Mouse (Mus musculus) fat pad, adult 2 months (tissue): ENCODE results near the gene Bcat2.

Experiments
- DNase-seq: peaks from one replicate; pipeline ENCODE4 v3.0.0-alpha.2; 2011; ENCODE audit warnings: low read depth, low spot score; ENCODE audit errors: extremely low read depth

Bcat2 gene

GRCm38 (mm10) chr7:45549641-45550436 lies 20.1 kb upstream of the Bcat2 start:
- no peak for DNase-seq

GRCm38 (mm10) chr7:45550821-45551511 lies 19.0 kb upstream of the Bcat2 start:
- DNase-seq = no peak

GRCm38 (mm10) chr7:45551512-45551883 lies 18.5 kb upstream of the Bcat2 start:
- DNase-seq = no peak

DNA sequence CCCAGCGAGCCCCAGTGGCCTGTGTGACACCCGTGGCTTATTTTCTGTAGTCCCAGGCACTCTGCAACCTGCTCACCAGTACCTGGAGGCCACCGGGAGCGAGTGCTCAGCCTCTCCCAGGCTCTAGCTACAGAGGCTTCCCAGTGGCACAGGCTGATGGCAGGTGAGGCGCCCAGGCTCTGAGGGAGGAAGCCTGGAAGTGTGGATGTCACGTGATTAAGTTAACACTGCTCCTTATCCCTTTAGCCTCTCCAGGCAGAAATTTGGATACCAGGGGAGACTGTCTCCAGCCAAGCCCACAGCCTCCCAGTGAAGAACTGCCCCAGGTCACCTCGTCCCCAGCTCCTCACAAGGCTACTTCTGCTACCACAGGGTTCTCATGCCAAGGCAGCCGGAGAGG lies 16.4 kb upstream of the Bcat2 start:
- DNase-seq = no peak

GRCm38 (mm10) chr7:45553990-45554389 lies 16.0 kb upstream of the Bcat2 start:
- no peak for DNase-seq

DNA sequence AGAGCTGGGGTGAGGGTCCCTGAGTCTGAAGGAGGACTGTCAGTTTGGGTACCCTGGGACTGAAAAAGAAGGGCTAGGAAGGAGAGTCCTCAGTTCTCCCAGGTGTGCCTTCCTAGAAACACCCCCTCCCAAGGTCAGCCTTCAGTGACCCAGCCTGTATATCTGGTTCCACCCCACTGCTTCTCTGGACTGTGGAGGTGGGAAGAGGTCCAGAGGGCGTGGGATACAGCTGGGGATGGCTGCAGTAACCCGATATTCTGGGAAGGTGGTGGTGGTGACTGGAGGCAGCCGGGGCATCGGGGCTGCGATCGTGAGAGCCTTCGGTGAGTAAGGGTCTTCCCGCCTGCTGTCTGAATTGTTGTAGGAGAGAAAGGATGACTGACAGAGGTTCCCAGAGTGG lies 15.2 kb upstream of the Bcat2 start, which contains the start of gene Hsd17b14:
TSS of gene Hsd17b14 (plus strand) at position 150 of the 400 bp plus-strand sequence.
- DNase-seq = no peak

DNA sequence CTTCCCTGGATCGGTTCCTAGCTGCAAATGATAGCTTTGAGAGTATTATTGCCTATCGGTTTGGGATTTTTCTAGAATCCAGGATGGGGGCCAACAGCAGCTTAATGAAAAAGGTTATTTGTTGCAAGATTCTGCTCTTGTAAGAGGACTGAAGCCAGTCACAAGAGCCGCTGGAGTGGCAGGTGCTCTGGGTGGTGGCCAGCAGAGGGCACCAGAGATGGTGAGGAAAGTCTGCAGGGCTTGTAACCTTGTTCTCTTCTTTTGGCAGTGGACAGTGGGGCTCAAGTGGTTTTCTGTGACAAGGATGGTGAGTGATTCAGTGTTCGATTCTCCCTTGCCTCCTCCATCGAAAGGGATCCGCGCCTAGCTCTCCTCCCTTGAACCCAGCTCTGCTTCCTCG lies 14.2 kb upstream of the Bcat2 start:
- no peak for DNase-seq

DNA sequence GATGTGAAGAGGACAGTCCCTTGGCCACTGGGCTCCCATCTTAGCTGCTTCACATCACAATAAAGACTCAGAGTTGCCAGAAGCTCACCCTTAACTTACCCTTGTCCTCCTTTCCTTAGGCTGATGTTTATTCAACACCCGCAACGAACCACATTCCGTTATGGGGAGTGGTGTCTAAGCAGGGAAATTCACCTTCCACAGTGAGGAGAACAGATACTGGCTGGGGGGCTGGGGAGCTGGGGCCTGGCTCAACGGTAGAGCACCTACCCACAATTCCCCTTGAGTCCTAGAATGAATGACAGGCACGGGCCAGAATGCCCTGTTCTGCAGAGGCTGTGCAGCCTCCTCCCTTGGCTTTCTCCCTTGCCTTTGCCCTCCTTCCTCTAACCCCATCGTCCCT lies 11.0 kb upstream of the Bcat2 start:
- no peak for DNase-seq

DNA sequence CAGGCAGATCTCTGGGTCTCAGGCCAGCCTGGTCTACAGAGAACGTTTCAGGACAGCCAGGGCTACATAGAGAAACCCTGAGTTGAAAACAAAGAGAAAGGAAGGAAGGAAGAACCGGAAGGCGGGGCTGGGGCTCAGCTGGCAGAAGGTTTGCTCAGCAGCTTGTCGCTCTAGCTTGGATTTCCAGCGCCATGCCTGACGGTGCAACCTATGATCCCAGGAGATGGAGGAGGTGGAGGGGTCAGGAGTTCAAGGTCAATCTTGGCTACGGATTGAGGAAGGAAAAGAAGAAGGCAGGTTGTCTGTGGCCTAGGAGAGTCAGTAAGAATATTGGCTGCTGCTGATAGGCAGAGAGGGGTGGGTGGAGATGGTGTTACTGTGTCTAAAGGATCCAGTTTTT lies 9.7 kb upstream of the Bcat2 start:
- DNase-seq = no peak

DNA sequence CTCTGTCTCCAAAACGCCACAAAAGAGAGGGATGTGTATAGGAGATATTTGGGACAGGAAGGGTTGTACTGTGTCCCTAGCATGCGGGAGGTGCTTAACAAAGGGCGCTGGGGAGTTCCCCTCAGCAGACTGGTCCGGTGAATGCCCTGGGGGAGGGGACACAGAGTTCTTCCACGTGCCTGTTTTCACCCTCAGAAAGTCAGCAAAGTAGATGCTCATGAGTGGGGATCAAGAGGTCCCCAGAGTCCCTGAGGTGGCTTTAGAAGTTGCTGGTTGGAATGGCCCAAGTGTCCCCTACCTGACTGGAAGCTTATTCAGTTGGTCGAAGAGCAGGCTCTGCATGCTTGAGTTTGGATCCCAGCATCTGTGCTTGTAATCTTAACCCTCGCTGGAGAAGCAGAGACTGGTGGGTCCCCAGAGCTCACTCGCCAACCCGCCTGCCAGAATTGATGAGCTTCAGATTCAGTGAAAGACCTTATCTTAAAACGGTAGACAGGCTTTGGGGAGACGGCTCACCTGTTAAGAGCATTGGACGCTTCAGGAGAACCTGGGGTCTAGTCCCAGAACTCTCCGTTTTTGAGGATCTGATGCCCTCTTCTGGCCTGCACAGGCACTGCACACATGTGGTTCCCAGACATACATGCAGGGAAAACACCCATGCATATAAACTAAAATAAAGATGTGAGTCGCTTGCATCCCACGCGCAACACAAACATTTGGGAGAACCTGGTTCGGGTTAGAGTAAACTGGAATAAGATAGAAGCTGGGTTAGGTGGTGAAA lies 8.9 kb upstream of the Bcat2 start:
- no peak for DNase-seq

DNA sequence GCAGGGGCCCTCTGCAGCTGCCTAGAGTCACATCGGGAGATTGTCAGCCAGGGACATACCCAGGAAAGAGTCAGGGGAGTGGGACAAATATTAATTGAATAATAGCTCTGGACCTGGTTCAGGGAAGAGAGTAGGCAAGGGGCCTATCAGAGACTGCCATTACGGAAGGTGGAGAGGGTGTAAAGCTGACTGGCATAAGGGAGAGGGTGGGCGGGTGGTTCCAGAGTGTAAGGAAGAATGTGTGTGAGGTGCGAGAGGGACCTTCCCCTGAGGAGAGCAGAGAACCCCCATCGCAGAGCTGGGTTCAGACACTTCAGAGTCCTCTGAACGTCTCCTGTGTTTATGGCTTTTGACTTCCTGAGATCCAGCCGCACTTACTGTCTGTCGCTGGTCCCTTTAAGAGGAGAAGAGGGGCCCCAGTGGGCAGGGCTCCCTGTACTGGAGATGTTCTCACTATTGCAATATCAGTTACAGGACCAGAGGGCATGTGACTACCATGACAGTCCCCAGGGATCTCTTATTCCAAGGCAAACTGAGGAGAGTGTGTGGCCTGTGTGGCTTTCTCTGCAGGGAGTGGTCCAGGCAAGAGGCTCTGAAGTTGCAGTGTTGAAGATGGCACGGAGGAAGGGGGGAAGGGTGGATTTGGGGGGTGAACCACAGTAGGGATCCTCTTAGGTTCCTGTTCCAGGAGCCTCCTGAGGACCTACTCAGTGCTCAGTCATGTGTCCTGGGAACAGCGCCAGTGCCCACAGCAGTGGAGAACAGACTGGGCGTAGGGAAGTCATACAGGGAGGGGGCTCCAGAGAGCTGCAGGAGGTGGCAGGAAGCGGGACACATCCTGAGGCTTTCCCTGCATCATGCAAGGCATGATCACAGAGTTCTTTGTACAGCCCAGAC lies 8.1 kb upstream of the Bcat2 start:
- no peak for DNase-seq

GRCm38 (mm10) chr7:45564811-45565210 lies 5.1 kb upstream of the Bcat2 start:
- no peak for DNase-seq

DNA sequence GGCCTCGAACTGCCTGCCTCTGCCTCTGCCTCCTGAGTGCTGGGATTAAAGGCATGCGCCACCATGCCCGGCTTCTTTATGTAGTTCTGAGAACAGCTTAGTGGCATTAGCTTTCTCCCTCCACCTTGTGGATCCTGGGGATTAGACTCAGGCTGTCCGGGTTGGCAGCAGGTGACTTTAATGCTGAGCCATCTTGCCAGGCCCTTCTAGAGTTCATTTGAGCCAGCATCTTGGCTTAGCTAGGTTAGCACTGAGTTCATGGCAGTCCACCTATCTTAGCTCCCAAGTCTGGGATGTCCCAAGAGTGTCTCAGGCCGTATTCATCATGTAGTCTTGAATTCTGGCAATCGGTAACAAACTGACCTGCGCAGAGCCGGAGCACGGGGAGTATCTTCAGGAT lies 4.5 kb upstream of the Bcat2 start:
- no peak for DNase-seq

DNA sequence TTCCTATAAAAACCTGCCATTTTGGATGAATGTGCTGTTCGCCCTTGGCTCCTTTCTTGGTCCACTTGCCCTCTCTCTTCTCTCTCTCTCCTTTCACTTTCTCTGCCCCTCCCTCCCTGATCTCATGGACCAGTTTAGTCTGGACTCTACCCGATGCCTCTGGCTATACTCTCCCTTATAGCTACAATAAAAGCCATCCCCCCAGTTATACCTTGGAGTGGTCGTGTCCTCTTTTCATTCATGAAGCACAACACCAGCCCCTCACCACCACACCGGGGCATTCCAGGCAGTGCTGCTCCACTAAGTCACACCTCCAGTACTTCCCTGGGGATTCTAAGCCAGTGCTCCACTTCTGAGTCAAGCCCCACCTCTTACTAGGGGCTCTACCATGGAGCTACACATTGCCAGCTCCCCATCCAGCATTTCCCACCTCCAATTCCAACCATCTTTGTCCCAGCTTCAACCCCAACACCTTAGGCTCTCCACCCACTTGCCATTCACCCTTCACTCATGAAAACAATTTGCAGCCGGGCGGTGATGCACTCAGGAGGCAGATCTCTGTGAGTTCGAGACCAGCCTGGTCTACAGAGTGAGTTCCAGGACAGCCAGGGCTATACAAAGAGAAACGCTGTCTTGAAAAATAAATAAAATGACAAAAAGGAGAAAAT lies 2.7 kb upstream of the Bcat2 start:
- DNase-seq = no peak

GRCm38 (mm10) chr7:45567780-45568516 lies 2.0 kb upstream of the Bcat2 start:
- peak; percentile 90 for DNase-seq

GRCm38 (mm10) chr7:45568601-45569473 lies 1.1 kb upstream of the Bcat2 start:
- no peak for DNase-seq

- no peak for DNase-seq
Measured at GRCm38 (mm10) chr7:45571966-45572365, 2.0 kb downstream of the Bcat2 start.

DNA sequence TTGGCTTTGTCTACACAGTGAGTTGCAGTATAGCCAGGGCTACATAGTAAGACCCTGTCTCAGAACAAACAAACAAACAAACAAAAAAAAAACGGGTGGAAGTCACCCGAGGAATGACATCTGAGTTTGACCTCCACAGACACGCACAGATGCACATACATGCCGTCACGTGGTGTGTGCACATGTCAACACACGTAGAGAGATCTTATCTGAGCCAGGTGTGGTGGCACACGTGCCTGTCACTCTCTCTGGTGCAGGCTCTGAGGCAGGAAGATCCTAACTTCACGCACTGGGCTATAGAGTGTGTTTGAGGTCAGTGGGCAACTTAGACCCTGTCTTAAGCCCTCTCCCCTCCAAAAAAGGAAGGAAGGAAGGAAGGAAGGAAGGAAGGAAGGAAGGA lies 4.0 kb downstream of the Bcat2 start:
- no peak for DNase-seq
